Mouse (Mus musculus) limb, embryonic 10.5 days (tissue): Measurements from ENCODE around the gene 1700001O22Rik. TPM values are rescaled to one million over a fixed set of nuclear protein-coding genes. Genes with fewer than 3 reads are reported as not detected.

Experiments
- DNase-seq: peaks from one replicate; pipeline ENCODE4 v3.0.0-alpha.2; 2017; ENCODE audit warnings: low spot score
- H3K27ac ChIP-seq: fragments of 300-500 bp; sonication (generic); 2 replicates; pipeline ENCODE4 v1.5.1; 2016; ENCODE audit warnings: mild to moderate bottlenecking
- H3K27me3 ChIP-seq: fragments of 300-500 bp; sonication (generic); 2 replicates; pipeline ENCODE4 v1.6.1; 2016; ENCODE audit warnings: low read depth, mild to moderate bottlenecking; ENCODE audit not compliant: poor library complexity, severe bottlenecking
- H3K36me3 ChIP-seq: fragments of 300-500 bp; sonication (generic); 2 replicates; pipeline ENCODE4 v1.6.1; 2016; ENCODE audit warnings: mild to moderate bottlenecking, moderate library complexity
- H3K4me1 ChIP-seq: fragments of 300-500 bp; sonication (generic); 2 replicates; pipeline ENCODE4 v1.6.1; 2016
- H3K4me3 ChIP-seq: fragments of 300-500 bp; sonication (generic); 2 replicates; pipeline ENCODE4 v1.5.1; 2016; ENCODE audit warnings: mild to moderate bottlenecking, moderate library complexity
- H3K9me3 ChIP-seq: fragments of 300-500 bp; sonication (generic); replicated peaks from 2 replicates; pipeline ENCODE4 v1.6.1; 2016; ENCODE audit warnings: mild to moderate bottlenecking
- WGBS: fragments of 180-500 bp; shearing (Covaris S2); methylation state at CpG from one replicate; pipeline ENCODE4 v1.1.7; 2016; 5-methylcytosine and 5-hydroxymethylcytosine counted together
- polyA plus RNA-seq: library from polyadenylated mRNA; unstranded; fragments of >200 nt; fragmentation: Nextera tagmentation; extraction: Ambion mirVana; gene quantifications from 2 replicates; pipeline ENCODE4 v1.2.1, GENCODE M21; 2016

1700001O22Rik gene
- polyA plus RNA-seq, 1 experiment from 2014 or later: 4.0 TPM

GRCm38 (mm10) chr2:30807147-30807647 is 3.7 kb upstream of the 1700001O22Rik start:
- H3K27ac ChIP-seq: peak overlapping the region; percentile 95

GRCm38 (mm10) chr2:30805983-30806382 is 2.5 kb upstream of the 1700001O22Rik start:
- WGBS: 92% methylated on average over 2 of the region's 2 CpGs
- Histone ChIP-seq H3K4me1 (peaks cover 43% of the 10 kb centered on the region), H3K36me3 (peaks cover 14% of the 10 kb centered on the region), H3K4me3 (no peak overlapping the region), H3K9me3 (no peaks in the 10 kb centered on the region), H3K27me3 (peaks cover 29% of the 10 kb centered on the region), H3K27ac (no peak overlapping the region)
- no peak for DNase-seq

More at GRCm38 (mm10) chr2:30807147-30807647, 3.7 kb upstream of the 1700001O22Rik start:
- no peaks in the 10 kb centered on the region for H3K9me3 ChIP-seq
- H3K4me1 ChIP-seq: peaks cover 34% of the 10 kb centered on the region
- no peak for DNase-seq
- H3K27me3 ChIP-seq: peaks cover 17% of the 10 kb centered on the region
- WGBS: 11% methylated on average over 28 of the region's 28 CpGs
- peak overlapping the region; percentile 77 for H3K4me3 ChIP-seq
- H3K36me3 ChIP-seq: peaks cover 26% of the 10 kb centered on the region

- H3K4me3 ChIP-seq: peak overlapping the region; percentile 63
- H3K4me1 ChIP-seq: peaks cover 45% of the 10 kb centered on the region
- H3K9me3 ChIP-seq: no peaks in the 10 kb centered on the region
- H3K36me3 ChIP-seq: no peaks in the 10 kb centered on the region
- peak; percentile 76 for DNase-seq
- peak overlapping the region; percentile 85 for H3K27ac ChIP-seq
- H3K27me3 ChIP-seq: peaks cover 59% of the 10 kb centered on the region
- WGBS: under 1% methylated on average over 77 of the region's 77 CpGs
Measured at GRCm38 (mm10) chr2:30801067-30801852, 2.2 kb downstream of the 1700001O22Rik start.

GRCm38 (mm10) chr2:30800671-30801066 is 2.8 kb downstream of the 1700001O22Rik start:
- no peak for DNase-seq
- Histone ChIP-seq H3K27me3 (peaks cover 59% of the 10 kb centered on the region), H3K36me3 (no peaks in the 10 kb centered on the region), H3K4me3 (peak overlapping the region; percentile 63), H3K9me3 (no peaks in the 10 kb centered on the region), H3K4me1 (peaks cover 51% of the 10 kb centered on the region), H3K27ac (peak overlapping the region; percentile 85)
- 32% methylated on average over 7 of the region's 7 CpGs for WGBS

- H3K36me3 ChIP-seq: no peaks in the 10 kb centered on the region
Measured at GRCm38 (mm10) chr2:30799456-30799855, 4.0 kb downstream of the 1700001O22Rik start.

GRCm38 (mm10) chr2:30796382-30796781 is 7.1 kb downstream of the 1700001O22Rik start:
- Histone ChIP-seq H3K36me3 (no peaks in the 10 kb centered on the region), H3K9me3 (no peaks in the 10 kb centered on the region), H3K27ac (peak overlapping the region; percentile 91), H3K4me1 (peaks cover 66% of the 10 kb centered on the region), H3K27me3 (peaks cover 34% of the 10 kb centered on the region), H3K4me3 (peak overlapping the region; percentile 42)
- DNase-seq: peak; percentile 87
- WGBS: 8% methylated on average over 11 of the region's 11 CpGs

More at GRCm38 (mm10) chr2:30799456-30799855, 4.0 kb downstream of the 1700001O22Rik start:
- H3K9me3 ChIP-seq: no peaks in the 10 kb centered on the region
- no peak overlapping the region for H3K27ac ChIP-seq
- WGBS: 82% methylated on average over 3 of the region's 3 CpGs
- peaks cover 59% of the 10 kb centered on the region for H3K27me3 ChIP-seq
- no peak for DNase-seq
- no peak overlapping the region for H3K4me3 ChIP-seq
- peaks cover 63% of the 10 kb centered on the region for H3K4me1 ChIP-seq

- H3K36me3 ChIP-seq: no peaks in the 10 kb centered on the region
- peak overlapping the region; percentile 91 for H3K27ac ChIP-seq
- H3K9me3 ChIP-seq: no peaks in the 10 kb centered on the region
- peaks cover 29% of the 10 kb centered on the region for H3K27me3 ChIP-seq
- H3K4me1 ChIP-seq: peaks cover 63% of the 10 kb centered on the region
- DNase-seq: no peak
- WGBS: 54% methylated on average over 5 of the region's 5 CpGs
- H3K4me3 ChIP-seq: peak overlapping the region; percentile 42
Measured at GRCm38 (mm10) chr2:30795889-30796275, 7.6 kb downstream of the 1700001O22Rik start.

- Histone ChIP-seq H3K36me3 (no peaks in the 10 kb centered on the region), H3K27me3 (peaks cover 24% of the 10 kb centered on the region), H3K4me3 (peak overlapping the region; percentile 55), H3K9me3 (no peaks in the 10 kb centered on the region), H3K4me1 (peaks cover 59% of the 10 kb centered on the region), H3K27ac (peak overlapping the region; percentile 91)
- 59% methylated on average over 7 of the region's 7 CpGs for WGBS
- no peak for DNase-seq
Measured at GRCm38 (mm10) chr2:30795271-30795888, 8.1 kb downstream of the 1700001O22Rik start.

- H3K27me3 ChIP-seq: peaks cover 14% of the 10 kb centered on the region
- H3K4me3 ChIP-seq: peak overlapping the region; percentile 55
- H3K27ac ChIP-seq: peak overlapping the region; percentile 91
- H3K36me3 ChIP-seq: no peaks in the 10 kb centered on the region
- DNase-seq: peak; percentile 99
- WGBS: 7% methylated on average over 48 of the region's 48 CpGs
- peaks cover 56% of the 10 kb centered on the region for H3K4me1 ChIP-seq
- no peaks in the 10 kb centered on the region for H3K9me3 ChIP-seq
Measured at GRCm38 (mm10) chr2:30794179-30795108, 9.0 kb downstream of the 1700001O22Rik start.

- H3K4me1 ChIP-seq: peaks cover 46% of the 10 kb centered on the region
- H3K36me3 ChIP-seq: no peaks in the 10 kb centered on the region
- DNase-seq: no peak
- H3K27me3 ChIP-seq: no peaks in the 10 kb centered on the region
- no peaks in the 10 kb centered on the region for H3K9me3 ChIP-seq
- H3K4me3 ChIP-seq: no peak overlapping the region
- WGBS: 83% methylated on average over 7 of the region's 7 CpGs
- H3K27ac ChIP-seq: peak overlapping the region; percentile 66
Measured at GRCm38 (mm10) chr2:30792061-30792460, 11.4 kb downstream of the 1700001O22Rik start.

- no peak for DNase-seq
- Histone ChIP-seq H3K9me3 (no peaks in the 10 kb centered on the region), H3K27me3 (no peaks in the 10 kb centered on the region), H3K36me3 (no peaks in the 10 kb centered on the region), H3K4me1 (peaks cover 58% of the 10 kb centered on the region), H3K4me3 (no peak overlapping the region), H3K27ac (peak overlapping the region; percentile 91)
- 38% methylated on average over 4 of the region's 4 CpGs for WGBS
Measured at GRCm38 (mm10) chr2:30787466-30787865, 16.0 kb downstream of the 1700001O22Rik start.
